Mouse (Mus musculus) left cerebral cortex, postnatal 10 days (tissue): ENCODE data around the gene Armc8. TPM values are rescaled to one million over a fixed set of nuclear protein-coding genes. Genes with fewer than 3 reads are reported as not detected.

Experiments
- DNase-seq, 2 experiments: peaks; one replicate each; pipeline ENCODE4 v3.0.0; 2021 to 2022; ENCODE audit warnings: low spot score in 2 of 2, mixed read lengths in 1 of 2; ENCODE audit errors: extremely low spot score in 1 of 2
- intact Hi-C: fragments of 180-260 bp; cut with DNase I; formaldehyde crosslinking; loops from one replicate; pipeline ENCODE4 v1.15.1; 2025
- total RNA-seq, 2 experiments: library from RNA; stranded (reverse); gene quantifications; 2 replicates each; pipeline ENCODE4 v1.2.3; 2021

The Armc8 gene
- total RNA-seq, 2 experiments from 2014 or later = 60.3 to 61.5 TPM

GRCm38 (mm10) chr9:99458529-99459208 lies 110.0 kb downstream of the Armc8 start:
- intact Hi-C loops = loop anchor here (10.0 kb wide), 2 partner anchors 474 to 844 kb away; partner anchors contain the start of gene Faim
- DNase-seq = peak in 1 of 2 experiments; percentile 47

- intact Hi-C loops = loop anchor here (10.0 kb wide), 2 partner anchors 469 to 839 kb away; partner anchors contain the start of gene Faim
- DNase-seq = no peak
Measured at GRCm38 (mm10) chr9:99454211-99454610, 114.5 kb downstream of the Armc8 start.

GRCm38 (mm10) chr9:99451161-99451560 lies 117.5 kb downstream of the Armc8 start, which contains the start of gene Nme9:
Gene Nme9 (plus strand): TSS chr9:99451475.
- no peak for DNase-seq
- intact Hi-C loops = loop anchor here (2.0 to 10.0 kb wide), 3 partner anchors 386 to 836 kb away; partner anchors contain the start of gene Faim

GRCm38 (mm10) chr9:99449886-99450647 lies 118.6 kb downstream of the Armc8 start:
- intact Hi-C loops = loop anchor here (2.0 to 10.0 kb wide), 5 partner anchors 63 to 835 kb away; partner anchors contain the start of genes Cep70 and Faim
- peak in 1 of 2 experiments; percentile 58 for DNase-seq

- intact Hi-C loops = loop anchor here (5.0 kb wide), 2 partner anchors 60 to 205 kb away; partner anchors contain the start of gene Cep70
- no peak for DNase-seq
Measured at GRCm38 (mm10) chr9:99447323-99447722, 121.4 kb downstream of the Armc8 start.

GRCm38 (mm10) chr9:99446259-99446658 lies 122.4 kb downstream of the Armc8 start:
- intact Hi-C loops = loop anchor here (5.0 kb wide), 2 partner anchors 59 to 204 kb away; partner anchors contain the start of gene Cep70

GRCm38 (mm10) chr9:99444590-99445178 lies 124.0 kb downstream of the Armc8 start:
- intact Hi-C loops = loop anchor here (5.0 kb wide), 2 partner anchors 57 to 202 kb away; partner anchors contain the start of gene Cep70
- no peak for DNase-seq

More at GRCm38 (mm10) chr9:99446259-99446658, 122.4 kb downstream of the Armc8 start:
- no peak for DNase-seq

GRCm38 (mm10) chr9:99441647-99442433 lies 126.9 kb downstream of the Armc8 start:
- no peak for DNase-seq
- intact Hi-C loops = no loop called here

- peak in 1 of 2 experiments; percentile 60 for DNase-seq
- intact Hi-C loops = no loop called here
Measured at GRCm38 (mm10) chr9:99440941-99441340, 127.8 kb downstream of the Armc8 start.

- no peak for DNase-seq
- intact Hi-C loops = no loop called here
Measured at GRCm38 (mm10) chr9:99439064-99439463, 129.6 kb downstream of the Armc8 start.

GRCm38 (mm10) chr9:99437781-99438565 lies 130.7 kb downstream of the Armc8 start:
- intact Hi-C loops = no loop called here
- DNase-seq = no peak

- no peak for DNase-seq
- intact Hi-C loops = no loop called here
Measured at GRCm38 (mm10) chr9:99437031-99437764, 131.5 kb downstream of the Armc8 start, which contains the start of gene Mras. Gene Mras (minus strand): TSS chr9:99437381.

GRCm38 (mm10) chr9:99436182-99437030 lies 132.3 kb downstream of the Armc8 start:
- peak; percentile 46 to 85 for DNase-seq
- intact Hi-C loops = no loop called here

GRCm38 (mm10) chr9:99435619-99436181 lies 133.0 kb downstream of the Armc8 start:
- DNase-seq = peak; percentile 51 to 70
- intact Hi-C loops = no loop called here

GRCm38 (mm10) chr9:99434892-99435618 lies 133.6 kb downstream of the Armc8 start:
- intact Hi-C loops = no loop called here
- no peak for DNase-seq
